Mouse (Mus musculus) midbrain, embryonic 13.5 days (tissue): ENCODE data around the gene Gpc6. TPM values are rescaled to one million over a fixed set of nuclear protein-coding genes. Genes with fewer than 3 reads are reported as not detected.

Experiments
- ATAC-seq: fragments of 200-750 bp; cut with Nextera tagmentation; 2 replicates; pipeline ENCODE4 v1.8.0; 2017; ENCODE audit warnings: mild to moderate bottlenecking, moderate TSS enrichment, moderate library complexity
- H3K27ac ChIP-seq: fragments of 300-500 bp; sonication (generic); 2 replicates; pipeline ENCODE4 v1.5.1; 2015; ENCODE audit warnings: inconsistent platforms, mild to moderate bottlenecking, moderate library complexity
- H3K27me3 ChIP-seq: fragments of 300-500 bp; sonication (generic); 2 replicates; pipeline ENCODE4 v1.6.1; 2015; ENCODE audit warnings: mild to moderate bottlenecking, inconsistent platforms
- H3K36me3 ChIP-seq: fragments of 300-500 bp; sonication (generic); 2 replicates; pipeline ENCODE4 v1.6.1; 2015; ENCODE audit warnings: mild to moderate bottlenecking, inconsistent platforms
- H3K4me1 ChIP-seq: fragments of 300-500 bp; sonication (generic); replicated peaks from 2 replicates; pipeline ENCODE4 v1.6.1; 2015; ENCODE audit warnings: inconsistent platforms
- H3K4me2 ChIP-seq: fragments of 300-500 bp; sonication (generic); replicated peaks from 2 replicates; pipeline ENCODE4 v1.6.1; 2015; ENCODE audit warnings: moderate library complexity, mild to moderate bottlenecking, inconsistent platforms
- H3K4me3 ChIP-seq: fragments of 300-500 bp; sonication (generic); replicated peaks from 2 replicates; pipeline ENCODE4 v1.5.1; 2015; ENCODE audit warnings: mild to moderate bottlenecking, inconsistent platforms
- H3K9ac ChIP-seq: fragments of 300-500 bp; sonication (generic); replicated peaks from 2 replicates; pipeline ENCODE4 v1.6.1; 2015; ENCODE audit warnings: mild to moderate bottlenecking, inconsistent platforms
- H3K9me3 ChIP-seq: fragments of 300-500 bp; sonication (generic); 2 replicates; pipeline ENCODE4 v1.6.1; 2016; ENCODE audit warnings: mild to moderate bottlenecking, inconsistent platforms
- WGBS: fragments of 180-500 bp; shearing (Covaris S2); methylation state at CpG from one replicate; pipeline ENCODE4 v1.1.7; 2015; 5-methylcytosine and 5-hydroxymethylcytosine counted together
- polyA plus RNA-seq: library from polyadenylated mRNA; unstranded; fragments of >200 nt; fragmentation: Nextera tagmentation; extraction: Ambion mirVana; gene quantifications from 2 replicates; pipeline ENCODE4 v1.2.1, GENCODE M21; 2015

Gpc6 gene
- polyA plus RNA-seq, 1 experiment from 2014 or later: 20.8 TPM

DNA sequence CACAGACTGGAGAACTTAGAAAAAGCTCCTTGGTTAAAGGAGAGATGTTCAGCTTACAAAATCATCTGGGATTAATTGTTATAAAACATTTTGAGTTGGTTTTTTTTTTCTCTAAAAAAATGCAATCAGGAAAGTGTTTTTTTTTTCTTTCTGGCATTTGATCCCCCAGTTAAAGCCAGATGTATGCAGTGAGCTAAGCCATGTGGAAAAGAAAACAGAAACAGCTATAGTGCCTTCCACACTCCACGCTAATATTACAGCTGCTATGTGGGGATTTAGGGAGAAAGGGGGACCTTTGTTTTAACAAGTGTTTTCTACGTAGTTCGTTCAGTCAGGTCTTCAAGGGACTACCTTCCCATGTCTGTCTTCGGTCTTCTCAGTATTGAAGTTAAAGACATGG lies 368.6 kb downstream of the Gpc6 start:
- no peak overlapping the region for H3K4me2 ChIP-seq
- H3K36me3 ChIP-seq: no peaks in the 10 kb centered on the region
- no peaks in the 10 kb centered on the region for H3K27me3 ChIP-seq
- no peak overlapping the region for H3K4me3 ChIP-seq
- ATAC-seq: no peak
- H3K9ac ChIP-seq: no peak overlapping the region
- no peaks in the 10 kb centered on the region for H3K9me3 ChIP-seq
- no peak overlapping the region for H3K27ac ChIP-seq
- WGBS: 88% methylated on average over 4 of the region's 4 CpGs
- H3K4me1 ChIP-seq: no peaks in the 10 kb centered on the region

DNA sequence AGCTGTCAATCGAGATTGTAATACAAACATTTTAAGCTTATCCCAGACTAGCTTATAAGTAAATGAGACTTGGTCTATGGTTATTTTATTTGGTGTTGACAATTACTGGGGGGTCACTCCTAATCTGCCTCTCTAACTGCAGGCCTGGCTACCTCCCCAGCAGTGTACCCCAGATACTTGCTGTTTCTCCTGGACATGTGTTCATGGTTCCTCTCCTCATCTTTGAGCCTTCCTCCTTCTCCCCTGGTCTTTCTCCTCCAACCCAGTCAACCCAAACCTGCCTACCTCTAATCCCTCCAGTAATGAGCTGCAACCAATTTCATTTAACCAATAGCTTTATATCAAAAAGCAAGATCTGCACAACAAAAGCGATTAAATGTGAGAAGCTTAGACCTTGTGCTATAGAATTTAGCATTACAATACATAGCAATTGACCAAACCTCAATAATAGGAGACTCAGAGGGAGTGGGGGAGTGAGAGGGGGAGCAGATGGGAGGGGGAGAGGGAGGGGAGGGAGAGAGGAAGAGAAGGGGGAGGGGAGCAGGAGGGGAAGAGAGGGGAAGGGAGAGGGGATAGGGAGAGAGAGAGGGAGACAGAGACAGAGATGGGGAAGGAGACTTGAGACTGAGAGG lies 371.2 kb downstream of the Gpc6 start:
- H3K4me3 ChIP-seq: no peak overlapping the region
- 68% methylated on average over 2 of the region's 2 CpGs for WGBS
- H3K27me3 ChIP-seq: no peaks in the 10 kb centered on the region
- H3K4me2 ChIP-seq: no peak overlapping the region
- no peaks in the 10 kb centered on the region for H3K36me3 ChIP-seq
- no peak overlapping the region for H3K9ac ChIP-seq
- H3K9me3 ChIP-seq: no peaks in the 10 kb centered on the region
- no peak overlapping the region for H3K27ac ChIP-seq
- no peak for ATAC-seq
- H3K4me1 ChIP-seq: no peaks in the 10 kb centered on the region

DNA sequence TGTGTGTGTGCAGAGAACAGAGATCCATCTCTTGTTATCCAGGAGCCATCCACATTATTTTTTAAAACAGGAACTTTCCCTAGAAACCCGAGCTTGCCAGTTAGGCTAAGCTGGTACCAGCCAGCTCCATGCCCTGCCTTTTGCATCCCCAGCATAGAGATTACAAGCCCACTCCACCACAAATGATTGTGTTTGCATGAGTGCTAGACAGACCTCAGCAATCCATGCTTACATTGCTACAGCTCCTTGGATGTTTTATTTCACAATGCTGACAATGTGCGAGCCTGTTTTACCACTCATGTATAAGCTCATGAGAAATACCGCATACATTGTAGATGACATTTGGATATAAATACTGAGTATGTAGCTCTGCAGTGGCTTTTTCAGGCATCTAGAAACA lies 375.9 kb downstream of the Gpc6 start:
- Histone ChIP-seq H3K36me3 (no peaks in the 10 kb centered on the region), H3K4me3 (no peak overlapping the region), H3K9ac (no peak overlapping the region), H3K27ac (no peak overlapping the region), H3K27me3 (no peaks in the 10 kb centered on the region), H3K4me2 (no peak overlapping the region), H3K9me3 (no peaks in the 10 kb centered on the region), H3K4me1 (peaks cover 11% of the 10 kb centered on the region)
- 88% methylated on average over 3 of the region's 3 CpGs for WGBS
- no peak for ATAC-seq

DNA sequence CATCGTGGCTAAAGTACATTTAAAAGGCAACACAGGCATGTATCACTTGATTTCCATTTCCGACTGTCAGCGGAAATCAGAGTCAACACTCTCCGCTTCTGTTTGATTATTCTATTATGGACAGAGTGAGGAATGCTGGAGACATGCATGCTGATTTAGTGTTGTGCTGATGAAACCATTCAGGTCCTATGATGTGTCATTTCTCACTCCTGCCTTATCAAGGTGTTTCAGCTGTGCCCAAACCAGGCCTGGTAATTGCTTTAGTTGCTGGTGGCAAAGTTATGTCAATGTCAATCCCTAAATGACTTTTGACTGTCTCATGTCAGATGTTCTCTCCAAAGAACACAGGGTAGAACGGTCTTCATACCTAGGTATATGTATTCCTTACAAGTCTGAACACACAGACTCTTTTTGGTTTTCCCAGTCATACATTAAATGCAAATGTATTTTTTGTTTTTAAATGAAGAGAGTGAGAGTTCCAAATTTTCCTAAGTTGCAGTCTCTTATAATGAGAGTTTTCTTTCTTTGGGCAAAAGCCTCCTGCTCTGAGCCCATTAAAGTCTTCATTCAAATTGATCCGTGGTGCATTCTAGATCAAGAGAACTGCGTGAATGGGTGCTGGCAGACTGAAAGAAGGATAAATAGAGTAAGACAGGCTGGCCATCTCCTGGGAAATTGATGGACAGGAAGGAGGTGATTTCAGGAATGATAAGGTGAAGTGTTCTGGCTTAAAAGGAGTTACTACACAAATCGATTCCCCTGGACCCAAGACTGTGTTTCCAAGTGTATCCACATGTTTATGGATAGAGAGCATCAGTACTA lies 379.0 kb downstream of the Gpc6 start:
- no peaks in the 10 kb centered on the region for H3K36me3 ChIP-seq
- no peaks in the 10 kb centered on the region for H3K9me3 ChIP-seq
- H3K27ac ChIP-seq: no peak overlapping the region
- peaks cover 11% of the 10 kb centered on the region for H3K4me1 ChIP-seq
- no peaks in the 10 kb centered on the region for H3K27me3 ChIP-seq
- peak; percentile 69 for ATAC-seq
- no peak overlapping the region for H3K4me2 ChIP-seq
- WGBS: 50% methylated on average over 8 of the region's 8 CpGs
- H3K9ac ChIP-seq: no peak overlapping the region
- H3K4me3 ChIP-seq: no peak overlapping the region

DNA sequence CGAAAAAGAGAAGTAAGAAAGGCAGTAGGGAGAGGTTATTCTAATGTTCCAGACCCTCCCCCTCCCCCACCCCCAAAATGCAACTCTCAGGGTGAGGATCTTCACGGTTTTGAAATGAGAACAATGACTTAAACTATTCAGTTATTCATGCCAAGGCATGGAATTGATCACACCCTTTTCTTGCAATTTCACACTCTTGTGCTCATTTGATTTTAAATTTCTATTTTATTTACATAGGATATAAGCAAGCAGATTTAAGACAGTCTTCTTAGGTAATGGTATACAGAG lies 379.6 kb downstream of the Gpc6 start:
- 43% methylated on average over 2 of the region's 2 CpGs for WGBS
- no peaks in the 10 kb centered on the region for H3K27me3 ChIP-seq
- H3K4me1 ChIP-seq: peaks cover 11% of the 10 kb centered on the region
- no peak overlapping the region for H3K4me2 ChIP-seq
- H3K9me3 ChIP-seq: no peaks in the 10 kb centered on the region
- H3K27ac ChIP-seq: no peak overlapping the region
- no peak overlapping the region for H3K9ac ChIP-seq
- H3K36me3 ChIP-seq: no peaks in the 10 kb centered on the region
- H3K4me3 ChIP-seq: no peak overlapping the region
- ATAC-seq: no peak

DNA sequence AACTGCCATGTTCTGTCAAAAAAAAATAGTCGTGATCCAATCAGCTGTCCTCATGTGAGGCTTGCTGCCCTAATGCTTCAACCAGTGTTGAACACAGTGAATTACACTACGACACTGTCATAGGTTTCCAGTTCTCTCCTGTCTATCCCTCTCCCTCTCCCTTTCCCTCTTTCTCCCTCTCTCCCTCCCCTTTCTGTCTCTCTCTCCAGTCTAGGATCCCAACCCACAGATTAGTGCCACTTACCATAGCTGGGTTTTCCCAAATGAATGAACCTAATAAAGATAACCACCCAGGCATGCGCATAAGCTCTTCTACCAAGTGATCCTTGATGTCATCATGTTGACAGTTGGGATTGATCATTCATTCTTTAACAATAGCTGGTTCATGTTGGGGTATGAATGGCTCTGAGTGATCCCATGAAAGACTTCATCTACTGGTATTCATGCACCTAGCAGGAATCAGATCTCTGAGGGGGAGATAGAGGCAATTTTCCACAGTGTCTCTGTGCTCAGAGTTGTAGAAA lies 384.9 kb downstream of the Gpc6 start:
- Histone ChIP-seq H3K4me1 (0 out of 2 replicates have a peak, but pooled peaks cover 3% of the 10 kb centered on the region), H3K27ac (no peak overlapping the region), H3K9ac (no peak overlapping the region), H3K4me3 (no peak overlapping the region), H3K9me3 (no peaks in the 10 kb centered on the region), H3K36me3 (no peaks in the 10 kb centered on the region), H3K4me2 (no peak overlapping the region), H3K27me3 (no peaks in the 10 kb centered on the region)
- WGBS: 51% methylated on average over 3 of the region's 3 CpGs
- no peak for ATAC-seq

DNA sequence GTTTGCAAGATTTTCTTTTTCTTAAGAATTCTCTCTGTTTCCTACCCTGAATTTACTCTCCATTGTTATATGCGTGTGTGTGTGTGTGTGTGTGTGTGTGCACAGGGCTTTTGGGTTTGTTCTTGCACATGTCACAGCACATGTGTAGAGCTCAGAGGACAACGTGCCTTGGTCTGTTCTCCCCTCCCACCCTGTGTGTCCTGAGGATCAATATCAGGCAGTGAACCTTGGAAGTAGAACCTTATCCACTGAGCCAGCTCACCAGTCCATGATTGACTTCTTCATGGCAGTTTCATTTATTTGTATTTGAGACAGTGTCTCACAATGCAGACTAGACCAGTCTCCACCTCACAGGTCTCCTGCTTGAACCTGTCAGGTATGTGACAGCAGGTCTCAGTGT lies 399.1 kb downstream of the Gpc6 start:
- 80% methylated on average over 2 of the region's 2 CpGs for WGBS
- Histone ChIP-seq H3K4me1 (no peaks in the 10 kb centered on the region), H3K4me2 (no peak overlapping the region), H3K9me3 (no peaks in the 10 kb centered on the region), H3K9ac (no peak overlapping the region), H3K27ac (no peak overlapping the region), H3K4me3 (no peak overlapping the region), H3K36me3 (no peaks in the 10 kb centered on the region), H3K27me3 (no peaks in the 10 kb centered on the region)
- ATAC-seq: no peak

DNA sequence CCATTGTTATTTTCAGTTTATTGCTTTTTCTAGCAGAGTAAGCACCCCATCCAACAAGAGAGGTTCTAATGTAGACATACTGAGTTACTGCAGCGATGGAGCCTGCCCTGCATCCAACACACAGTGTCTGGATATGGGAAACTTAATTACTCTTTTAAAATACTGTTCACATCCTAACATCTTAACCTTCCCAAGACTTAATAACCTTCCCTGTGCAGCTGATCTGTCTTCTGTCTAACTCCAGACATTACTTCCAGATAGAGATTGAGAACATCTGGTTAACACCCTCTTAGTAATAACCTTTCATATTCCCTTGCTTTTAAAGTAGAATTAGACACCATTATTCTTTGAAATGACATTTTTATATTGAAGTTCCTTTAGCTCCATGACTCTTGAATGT lies 407.1 kb downstream of the Gpc6 start:
- no peak overlapping the region for H3K4me3 ChIP-seq
- H3K9ac ChIP-seq: no peak overlapping the region
- H3K27me3 ChIP-seq: no peaks in the 10 kb centered on the region
- no peak for ATAC-seq
- peaks cover 2% of the 10 kb centered on the region for H3K4me1 ChIP-seq
- WGBS: 98% methylated on average over 1 of the region's 1 CpGs
- no peaks in the 10 kb centered on the region for H3K36me3 ChIP-seq
- no peaks in the 10 kb centered on the region for H3K9me3 ChIP-seq
- no peak overlapping the region for H3K27ac ChIP-seq
- no peak overlapping the region for H3K4me2 ChIP-seq

DNA sequence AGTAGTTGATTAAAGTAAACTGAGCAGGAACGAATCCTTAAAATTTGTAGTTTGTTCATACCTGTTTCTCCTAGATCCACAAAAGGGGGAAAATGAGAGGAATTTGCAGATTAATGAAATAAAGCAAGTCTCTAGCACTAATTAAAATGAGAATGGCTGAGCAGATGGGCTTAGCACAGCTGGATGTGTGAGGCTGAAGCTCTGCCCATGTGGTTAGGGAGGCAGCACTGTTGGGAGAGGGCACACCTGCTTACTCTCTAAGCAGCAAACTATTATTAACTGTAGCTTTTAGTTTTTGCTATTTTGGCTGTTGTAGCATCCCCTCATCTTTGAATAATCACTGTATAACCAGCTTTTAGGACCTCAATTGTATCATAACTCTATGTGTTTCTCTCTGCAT lies 412.2 kb downstream of the Gpc6 start:
- Histone ChIP-seq H3K27me3 (no peaks in the 10 kb centered on the region), H3K4me1 (peaks cover 5% of the 10 kb centered on the region), H3K4me2 (no peak overlapping the region), H3K9ac (no peak overlapping the region), H3K9me3 (no peaks in the 10 kb centered on the region), H3K36me3 (no peaks in the 10 kb centered on the region), H3K27ac (no peak overlapping the region), H3K4me3 (no peak overlapping the region)
- WGBS: 32% methylated on average over 1 of the region's 1 CpGs
- ATAC-seq: peak; percentile 62; the same call in 1 of the 2 replicates

DNA sequence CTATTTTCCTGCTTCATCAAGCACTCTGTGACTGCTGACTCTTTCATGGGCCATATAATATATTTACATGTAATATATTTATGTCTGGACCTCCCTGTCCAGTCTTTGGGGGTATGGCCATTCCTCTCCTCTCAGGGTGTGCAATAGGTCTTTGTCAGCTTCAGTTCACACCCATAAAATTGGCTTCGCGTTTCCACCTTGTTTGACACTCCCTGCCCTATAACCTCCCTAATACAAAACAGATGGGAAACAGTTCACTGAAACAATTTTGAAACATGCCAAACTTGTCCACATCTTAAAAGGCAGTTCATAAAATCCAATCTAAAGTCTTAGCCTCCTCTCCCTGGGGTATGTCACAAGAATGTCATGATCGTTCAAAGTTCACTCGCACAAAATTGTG lies 415.4 kb downstream of the Gpc6 start:
- Histone ChIP-seq H3K27me3 (no peaks in the 10 kb centered on the region), H3K27ac (no peak overlapping the region), H3K36me3 (no peaks in the 10 kb centered on the region), H3K9ac (no peak overlapping the region), H3K4me2 (no peak overlapping the region), H3K4me1 (peaks cover 9% of the 10 kb centered on the region), H3K4me3 (no peak overlapping the region), H3K9me3 (no peaks in the 10 kb centered on the region)
- WGBS: 94% methylated on average over 4 of the region's 4 CpGs
- no peak for ATAC-seq

DNA sequence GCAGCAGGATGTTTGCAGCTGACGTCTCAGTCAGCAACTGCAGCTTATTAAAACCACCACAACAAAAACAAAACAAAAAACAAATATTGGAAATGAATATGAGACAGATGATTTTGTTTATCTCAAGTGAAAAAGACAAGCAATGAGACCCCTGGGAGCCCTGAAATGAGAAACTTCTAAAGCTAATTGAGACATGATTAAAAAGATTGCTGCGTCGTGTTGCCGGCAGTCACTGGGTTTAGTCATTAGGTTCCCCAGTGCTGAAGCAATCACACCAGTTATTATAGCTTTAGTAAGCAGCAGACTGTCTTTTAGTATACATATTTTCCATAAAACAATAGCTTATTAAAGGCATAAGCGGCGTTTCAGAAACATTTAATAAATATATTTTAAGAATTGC lies 419.4 kb downstream of the Gpc6 start:
- 69% methylated on average over 6 of the region's 6 CpGs for WGBS
- ATAC-seq: no peak
- H3K36me3 ChIP-seq: no peaks in the 10 kb centered on the region
- 0 out of 2 replicates have a peak, but pooled peaks cover 4% of the 10 kb centered on the region for H3K4me1 ChIP-seq
- no peak overlapping the region for H3K4me3 ChIP-seq
- H3K4me2 ChIP-seq: no peak overlapping the region
- no peaks in the 10 kb centered on the region for H3K27me3 ChIP-seq
- no peak overlapping the region for H3K27ac ChIP-seq
- no peaks in the 10 kb centered on the region for H3K9me3 ChIP-seq
- H3K9ac ChIP-seq: no peak overlapping the region

DNA sequence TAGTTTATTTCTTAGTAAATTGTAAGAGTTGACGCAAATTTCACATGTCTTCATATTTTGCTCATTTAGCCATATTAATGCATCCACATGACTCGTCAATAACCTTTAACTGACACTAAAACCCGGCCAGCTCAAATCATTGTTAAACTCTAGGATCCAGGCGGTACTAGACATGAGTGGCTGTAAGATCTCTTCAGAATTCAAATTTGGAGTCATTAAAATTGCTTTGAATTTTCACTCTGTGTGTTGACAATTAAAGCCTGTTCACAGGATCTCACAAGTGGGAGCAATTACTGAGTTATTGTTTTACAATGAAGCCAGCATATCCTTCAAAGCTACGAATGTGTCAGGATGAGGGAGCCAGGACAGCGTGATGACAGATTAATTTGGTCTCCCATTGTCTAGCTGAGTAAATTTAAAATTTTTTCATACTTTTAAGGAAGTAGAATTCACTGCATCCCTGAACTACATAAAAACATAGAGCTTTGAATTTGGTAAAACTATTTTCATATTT lies 421.3 kb downstream of the Gpc6 start:
- H3K27me3 ChIP-seq: no peaks in the 10 kb centered on the region
- H3K4me2 ChIP-seq: no peak overlapping the region
- 0 out of 2 replicates have a peak, but pooled peaks cover 4% of the 10 kb centered on the region for H3K4me1 ChIP-seq
- 81% methylated on average over 6 of the region's 6 CpGs for WGBS
- no peak for ATAC-seq
- no peak overlapping the region for H3K4me3 ChIP-seq
- H3K9ac ChIP-seq: no peak overlapping the region
- H3K36me3 ChIP-seq: no peaks in the 10 kb centered on the region
- H3K27ac ChIP-seq: no peak overlapping the region
- no peaks in the 10 kb centered on the region for H3K9me3 ChIP-seq
